Mouse (Mus musculus): ENCODE results near the gene Cidec. TPM values are rescaled to one million over a fixed set of nuclear protein-coding genes. Genes with fewer than 3 reads are reported as not detected.

The Cidec gene
- polyA plus RNA-seq, 1 experiment from 2014 or later, result not detected

GRCm38 (mm10) chr6:113379246-113379645 is 56.3 kb downstream of the Cidec start:
- Histone ChIP-seq H3K36me3 (ENCODE audit: control insufficient read depth, insufficient read depth, low read length) (peaks cover 56% of the 10 kb centered on the region), H3K9me3 (replicated peaks; ENCODE audit: control insufficient read depth, low read length) (no peaks in the 10 kb centered on the region), H3K4me1 (ENCODE audit: control insufficient read depth, insufficient read depth, low read length) (peaks cover 11% of the 10 kb centered on the region; the same call in 1 of the 2 replicates), H3K27me3 (replicated peaks; ENCODE audit: control insufficient read depth, insufficient read depth, low read length) (no peaks in the 10 kb centered on the region), H3K27ac (ENCODE audit: low read depth, low read length) (no peak overlapping the region), H3K4me2 (ENCODE audit: low read length) (peak overlapping the region; percentile 73; the same call in 1 of the 2 replicates), H3K4me3 (ENCODE audit: low read depth, low read length) (peak overlapping the region; percentile 13; the same call in 1 of the 2 replicates), H3K9ac (ENCODE audit: low read length) (no peak overlapping the region)
- no peak for DNase-seq (ENCODE audit: low spot score)
- WGBS, result 94% methylated on average over 6 of the region's 6 CpGs
- no peak for ATAC-seq

GRCm38 (mm10) chr6:113377496-113378385 is 57.8 kb downstream of the Cidec start, which contains the start of the genes Tada3 and Arpc4:
Tada3 (minus strand) TSS chr6:113377883.
Arpc4 (plus strand) TSS chr6:113378115.
- DNase-seq (ENCODE audit: low spot score), result peak; percentile 95
- Histone ChIP-seq H3K4me3 (ENCODE audit: low read depth, low read length) (peak within 1 kb of the TSS; percentile 84), H3K9me3 (replicated peaks; ENCODE audit: control insufficient read depth, low read length) (no peaks in the 10 kb centered on the region), H3K27ac (ENCODE audit: low read depth, low read length) (peak within 1 kb of the TSS; percentile 69), H3K9ac (ENCODE audit: low read length) (peak within 1 kb of the TSS; percentile 89), H3K4me1 (ENCODE audit: control insufficient read depth, insufficient read depth, low read length) (peaks cover 11% of the 10 kb centered on the region; the same call in 1 of the 2 replicates), H3K4me2 (ENCODE audit: low read length) (peak within 1 kb of the TSS; percentile 73), H3K36me3 (ENCODE audit: control insufficient read depth, insufficient read depth, low read length) (peaks cover 56% of the 10 kb centered on the region), H3K27me3 (replicated peaks; ENCODE audit: control insufficient read depth, insufficient read depth, low read length) (no peaks in the 10 kb centered on the region)
- WGBS, result under 1% methylated on average over 61 of the region's 61 CpGs
- peak; percentile 96 for ATAC-seq

- Histone ChIP-seq H3K36me3 (ENCODE audit: control insufficient read depth, insufficient read depth, low read length) (peaks cover 56% of the 10 kb centered on the region), H3K27me3 (replicated peaks; ENCODE audit: control insufficient read depth, insufficient read depth, low read length) (no peaks in the 10 kb centered on the region), H3K27ac (ENCODE audit: low read depth, low read length) (peak overlapping the region; percentile 69), H3K9ac (ENCODE audit: low read length) (peak overlapping the region; percentile 89), H3K4me1 (ENCODE audit: control insufficient read depth, insufficient read depth, low read length) (peaks cover 11% of the 10 kb centered on the region; the same call in 1 of the 2 replicates), H3K9me3 (replicated peaks; ENCODE audit: control insufficient read depth, low read length) (no peaks in the 10 kb centered on the region), H3K4me2 (ENCODE audit: low read length) (peak overlapping the region; percentile 73), H3K4me3 (ENCODE audit: low read depth, low read length) (peak overlapping the region; percentile 84)
- no peak for DNase-seq (ENCODE audit: low spot score)
- ATAC-seq, result no peak; the same call in 1 of the 2 replicates
- WGBS, result 10% methylated on average over 7 of the region's 7 CpGs
Measured at GRCm38 (mm10) chr6:113377172-113377495, 58.4 kb downstream of the Cidec start.

Small RNA genes lying within 50 kb of the gene (microRNA-seq; reads per million reads assigned to microRNA genes)
- gene Gm24387, result not detected

Other genes with a start within 250 kb of the Cidec start
- 8.8 and 11.3 TPM in 2 replicates for gene Lhfpl4, start 240.4 kb downstream of the Cidec start, polyA plus RNA-seq (2014; fragmentation: Nextera tagmentation; extraction: Ambion mirVana)
- gene Mtmr14, start 197.9 kb downstream of the Cidec start, polyA plus RNA-seq (2014; fragmentation: Nextera tagmentation; extraction: Ambion mirVana), result 41.7 and 43.6 TPM in 2 replicates
- 0.23 and 0.80 TPM in 2 replicates for gene Cpne9, start 153.5 kb downstream of the Cidec start, polyA plus RNA-seq (2014; fragmentation: Nextera tagmentation; extraction: Ambion mirVana)
- gene Brpf1, start 128.6 kb downstream of the Cidec start, polyA plus RNA-seq (2014; fragmentation: Nextera tagmentation; extraction: Ambion mirVana), result 15.8 and 17.0 TPM in 2 replicates
- gene Ogg1, start 108.8 kb downstream of the Cidec start, polyA plus RNA-seq (2014; fragmentation: Nextera tagmentation; extraction: Ambion mirVana), result 12.7 and 14.7 TPM in 2 replicates
- gene Camk1, start 91.8 kb downstream of the Cidec start, polyA plus RNA-seq (2014; fragmentation: Nextera tagmentation; extraction: Ambion mirVana), result 86.3 and 90.7 TPM in 2 replicates
- 68.2 and 83.2 TPM in 2 replicates for gene Tada3, start 57.9 kb downstream of the Cidec start, polyA plus RNA-seq (2014; fragmentation: Nextera tagmentation; extraction: Ambion mirVana)
- 265 and 270 TPM in 2 replicates for gene Arpc4, start 57.6 kb downstream of the Cidec start, polyA plus RNA-seq (2014; fragmentation: Nextera tagmentation; extraction: Ambion mirVana)
- gene Ttll3, start 46.5 kb downstream of the Cidec start, polyA plus RNA-seq (2014; fragmentation: Nextera tagmentation; extraction: Ambion mirVana), result 2.5 and 5.0 TPM in 2 replicates
- gene Rpusd3, start 16.4 kb downstream of the Cidec start, polyA plus RNA-seq (2014; fragmentation: Nextera tagmentation; extraction: Ambion mirVana), result 15.8 and 19.8 TPM in 2 replicates
- gene Jagn1, start 6.8 kb upstream of the Cidec start, polyA plus RNA-seq (2014; fragmentation: Nextera tagmentation; extraction: Ambion mirVana), result 88.0 and 94.4 TPM in 2 replicates
- not detected in 2 replicates for gene Il17re, start 22.7 kb upstream of the Cidec start, polyA plus RNA-seq (2014; fragmentation: Nextera tagmentation; extraction: Ambion mirVana)
- gene Il17rc, start 35.7 kb upstream of the Cidec start, polyA plus RNA-seq (2014; fragmentation: Nextera tagmentation; extraction: Ambion mirVana), result 1.3 and 2.0 TPM in 2 replicates
- 37.2 and 49.4 TPM in 2 replicates for gene Creld1, start 47.5 kb upstream of the Cidec start, polyA plus RNA-seq (2014; fragmentation: Nextera tagmentation; extraction: Ambion mirVana)
- 3.2 and 5.4 TPM in 2 replicates for gene Prrt3, start 66.2 kb upstream of the Cidec start, polyA plus RNA-seq (2014; fragmentation: Nextera tagmentation; extraction: Ambion mirVana)
- gene Emc3, start 95.9 kb upstream of the Cidec start, polyA plus RNA-seq (2014; fragmentation: Nextera tagmentation; extraction: Ambion mirVana), result 101 and 108 TPM in 2 replicates
- 4.3 and 5.8 TPM in 2 replicates for gene Fancd2, start 95.9 kb upstream of the Cidec start, polyA plus RNA-seq (2014; fragmentation: Nextera tagmentation; extraction: Ambion mirVana)
- gene Fancd2os, start 165.0 kb upstream of the Cidec start, polyA plus RNA-seq (2014; fragmentation: Nextera tagmentation; extraction: Ambion mirVana), result not detected in 2 replicates
- 280 and 307 TPM in 2 replicates for gene Brk1, start 169.0 kb upstream of the Cidec start, polyA plus RNA-seq (2014; fragmentation: Nextera tagmentation; extraction: Ambion mirVana)
- gene Vhl, start 188.2 kb upstream of the Cidec start, polyA plus RNA-seq (2014; fragmentation: Nextera tagmentation; extraction: Ambion mirVana), result 90.3 and 97.1 TPM in 2 replicates
- 0.68 and 0.90 TPM in 2 replicates for gene Irak2, start 202.7 kb upstream of the Cidec start, polyA plus RNA-seq (2014; fragmentation: Nextera tagmentation; extraction: Ambion mirVana)